Mouse (Mus musculus) gastrocnemius, adult 8-10 months (tissue): ENCODE data around the gene Cntn1. TPM values are rescaled to one million over a fixed set of nuclear protein-coding genes. Genes with fewer than 3 reads are reported as not detected.
"Not testable (repeated sequence)": the region's sequence is repeated elsewhere in the genome, so short reads cannot be mapped to it uniquely, and the experiment has no call there.

Source experiments
- DNase-seq, 2 experiments: peaks; one replicate each; pipeline ENCODE4 v3.0.0; 2022; ENCODE audit warnings: low spot score in 2 of 2
- total RNA-seq, 4 experiments: library from RNA; stranded (reverse); gene quantifications; 2 replicates each; pipeline ENCODE4 v1.2.4; 2022

Gene Cntn1
- total RNA-seq, 4 experiments from 2014 or later = 0.13 to 0.19 (median 0.15) TPM

GRCm38 (mm10) chr15:92268341-92268740 lies 217.4 kb downstream of the Cntn1 start:
- DNase-seq = no peak

GRCm38 (mm10) chr15:92268741-92269322 lies 217.9 kb downstream of the Cntn1 start:
- no peak for DNase-seq

- DNase-seq = no peak
Observed at GRCm38 (mm10) chr15:92271801-92272365, 220.9 kb downstream of the Cntn1 start.

GRCm38 (mm10) chr15:92276826-92277225 lies 225.9 kb downstream of the Cntn1 start:
- no peak for DNase-seq

GRCm38 (mm10) chr15:92277984-92278383 lies 227.0 kb downstream of the Cntn1 start:
- no peak for DNase-seq

- no peak for DNase-seq
Observed at GRCm38 (mm10) chr15:92280966-92281365, 230.0 kb downstream of the Cntn1 start.

- no peak for DNase-seq
Observed at GRCm38 (mm10) chr15:92287616-92288015, 236.7 kb downstream of the Cntn1 start.

GRCm38 (mm10) chr15:92296479-92296878 lies 245.5 kb downstream of the Cntn1 start:
- no peak for DNase-seq

GRCm38 (mm10) chr15:92302796-92303195 lies 251.8 kb downstream of the Cntn1 start:
- no peak for DNase-seq

- DNase-seq = no peak
Observed at GRCm38 (mm10) chr15:92304221-92304620, 253.3 kb downstream of the Cntn1 start.

GRCm38 (mm10) chr15:92321959-92322358 lies 271.0 kb downstream of the Cntn1 start:
- DNase-seq = no peak

- DNase-seq = no peak
Observed at GRCm38 (mm10) chr15:92327111-92327510, 276.1 kb downstream of the Cntn1 start.

GRCm38 (mm10) chr15:92340253-92340652 lies 289.3 kb downstream of the Cntn1 start:
- DNase-seq = no peak

GRCm38 (mm10) chr15:92341424-92341823 lies 290.5 kb downstream of the Cntn1 start:
- DNase-seq = no peak

- no peak for DNase-seq
Observed at GRCm38 (mm10) chr15:92344136-92344869, 293.3 kb downstream of the Cntn1 start.

GRCm38 (mm10) chr15:92347426-92347825 lies 296.5 kb downstream of the Cntn1 start:
- DNase-seq = no peak

- no peak for DNase-seq
Observed at GRCm38 (mm10) chr15:92347902-92348301, 296.9 kb downstream of the Cntn1 start.

GRCm38 (mm10) chr15:92348453-92348852 lies 297.5 kb downstream of the Cntn1 start:
- DNase-seq = not testable (repeated sequence)

- DNase-seq = no peak
Observed at GRCm38 (mm10) chr15:92364153-92364552, 313.2 kb downstream of the Cntn1 start.

GRCm38 (mm10) chr15:92364592-92364991 lies 313.6 kb downstream of the Cntn1 start:
- no peak for DNase-seq
